Mouse (Mus musculus) heart, adult 9 months (tissue): ENCODE data around the gene Pld3.

Experiments
- DNase-seq, 2 experiments: peaks; one replicate each; pipeline ENCODE4 v3.0.0; 2022; ENCODE audit warnings: low spot score in 2 of 2

Pld3 gene

GRCm38 (mm10) chr7:27486770-27487697, 66.0 kb downstream of the Pld3 start, which contains the start of gene Sertad1:
Sertad1 (plus strand) TSS chr7:27486910.
- peak; percentile 100 for DNase-seq

DNA sequence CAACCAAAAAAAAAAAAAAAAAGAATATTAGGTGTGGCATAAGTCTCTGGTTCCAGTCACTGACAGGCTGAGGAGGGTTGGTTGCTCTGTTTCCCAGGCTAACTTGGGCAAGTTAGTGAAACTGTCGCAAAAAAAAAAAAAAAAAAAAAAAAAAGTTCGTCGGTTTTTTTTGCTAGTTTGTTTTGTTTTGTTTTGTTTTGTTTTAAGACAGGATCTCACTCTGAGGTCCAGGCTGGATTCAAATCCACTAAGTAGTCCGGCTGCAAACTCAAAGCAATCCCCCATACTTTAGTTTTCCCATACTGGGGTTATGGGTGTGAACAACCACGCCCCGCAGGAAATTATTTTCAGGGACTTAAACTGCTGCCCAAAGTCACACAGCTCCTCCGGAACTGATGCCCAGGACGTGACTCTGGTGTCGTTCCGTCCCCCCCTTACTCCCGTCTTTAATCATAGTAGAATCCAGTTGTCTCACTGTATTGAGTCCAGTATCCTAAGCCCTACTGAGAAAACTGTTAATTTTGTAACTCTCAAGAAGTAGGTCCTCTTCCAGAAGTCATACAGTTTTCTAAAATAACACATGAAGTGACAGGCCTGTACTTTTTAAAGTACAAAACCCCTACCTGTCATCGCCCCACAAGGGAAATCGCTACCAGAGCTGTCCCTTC, 66.8 kb downstream of the Pld3 start:
- DNase-seq: no peak

DNA sequence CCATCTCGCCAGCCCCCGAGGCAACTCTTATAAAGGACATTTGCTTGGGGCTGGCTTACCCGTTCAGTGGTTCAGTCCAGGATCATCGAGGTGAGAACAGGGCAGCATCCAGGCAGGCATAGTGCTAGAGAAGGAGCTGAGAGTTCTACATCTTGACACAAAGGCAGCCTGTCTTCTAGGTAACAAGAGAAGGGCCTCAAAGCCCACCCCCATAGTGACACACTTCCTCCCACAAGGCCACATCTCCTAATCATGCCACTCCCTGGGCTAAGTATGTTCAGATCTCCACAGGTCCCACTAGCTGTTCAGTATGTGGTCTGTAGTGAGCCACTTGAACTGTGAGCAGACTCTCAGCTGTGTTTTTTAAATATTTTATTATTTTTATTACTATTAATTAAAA, 69.2 kb downstream of the Pld3 start:
- no peak for DNase-seq
